Comparison of ENCODE assay signal across 17 mouse cellular contexts in the genomic region with DNA sequence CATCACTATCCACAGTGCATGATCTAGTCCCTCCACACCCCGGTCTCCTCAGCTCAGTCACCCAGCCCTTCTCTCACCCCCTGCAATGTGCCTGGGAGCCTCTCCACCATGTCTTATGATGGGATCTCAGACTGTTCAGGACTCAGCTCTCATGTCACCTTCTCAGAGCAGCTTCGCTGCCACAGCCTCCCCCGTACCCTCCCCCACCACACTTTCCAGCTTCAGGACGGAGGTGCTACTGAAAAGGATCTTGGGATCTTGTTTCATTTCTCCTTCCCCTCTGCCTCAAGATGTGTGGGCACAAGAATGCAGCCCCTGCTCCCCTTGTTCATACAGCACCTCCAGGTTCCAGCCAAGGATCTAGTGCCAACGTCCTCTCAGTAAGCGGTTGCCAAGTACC. TPM values are rescaled to one million over a fixed set of nuclear protein-coding genes. Genes with fewer than 3 reads are reported as not detected.
"Had no signal": no experiment of that assay in that cellular context is flagged by ENCODE, and none has a peak within 500 bp of the region (broad histone marks: within the 10 kb centered on the region; RNA-seq: fewer than 3 reads in every experiment).

No protein-coding gene starts in this region.

- DNase-seq: gastrocnemius, postnatal 36 days; heart, adult 11 months; heart, adult 2 months; kidney, adult 11 months; layer of hippocampus, postnatal 36 days; left cerebral cortex, postnatal 4 days had no signal

- H3K4me3 ChIP-seq: heart, adult 2 months; heart, embryonic 13.5 days; heart, embryonic 15.5 days; hindbrain, embryonic 13.5 days; hindbrain, embryonic 15.5 days; kidney, embryonic 15.5 days; limb, embryonic 13.5 days; limb, embryonic 15.5 days; liver, embryonic 12.5 days had no signal

- H3K27ac ChIP-seq: heart, adult 2 months; heart, embryonic 13.5 days; heart, embryonic 15.5 days; hindbrain, embryonic 13.5 days; hindbrain, embryonic 15.5 days; hindbrain, postnatal 0 days; kidney, embryonic 15.5 days; kidney, postnatal 0 days; limb, embryonic 13.5 days; limb, embryonic 15.5 days; liver, embryonic 12.5 days had no signal

RNA-seq across cellular contexts. Expression of a gene that starts 52.9 kb away (rescaled TPM):
- total RNA-seq: liver, adult 2 months had no signal
